Mouse (Mus musculus) ES-E14 (cell line): ENCODE results near the gene Nacad.

Source experiments
- CHD2 ChIP-seq: IDR thresholded peaks from 2 replicates; pipeline ENCODE4 v1.6.1; 2014; ENCODE audit warnings: mild to moderate bottlenecking, low read depth, low read length, inconsistent platforms
- HCFC1 ChIP-seq: IDR thresholded peaks from 2 replicates; pipeline ENCODE4 v1.6.1; 2012; ENCODE audit warnings: low read length, inconsistent platforms, borderline replicate concordance; ENCODE audit not compliant: insufficient read depth
- ZC3H11A ChIP-seq: IDR thresholded peaks from 2 replicates; pipeline ENCODE4 v1.6.1; 2012; ENCODE audit warnings: low read depth, mild to moderate bottlenecking, inconsistent platforms, low read length, borderline replicate concordance
- ZNF384 ChIP-seq: IDR thresholded peaks from 2 replicates; pipeline ENCODE4 v1.6.1; 2012; ENCODE audit warnings: low read depth, low read length, inconsistent platforms

DNA sequence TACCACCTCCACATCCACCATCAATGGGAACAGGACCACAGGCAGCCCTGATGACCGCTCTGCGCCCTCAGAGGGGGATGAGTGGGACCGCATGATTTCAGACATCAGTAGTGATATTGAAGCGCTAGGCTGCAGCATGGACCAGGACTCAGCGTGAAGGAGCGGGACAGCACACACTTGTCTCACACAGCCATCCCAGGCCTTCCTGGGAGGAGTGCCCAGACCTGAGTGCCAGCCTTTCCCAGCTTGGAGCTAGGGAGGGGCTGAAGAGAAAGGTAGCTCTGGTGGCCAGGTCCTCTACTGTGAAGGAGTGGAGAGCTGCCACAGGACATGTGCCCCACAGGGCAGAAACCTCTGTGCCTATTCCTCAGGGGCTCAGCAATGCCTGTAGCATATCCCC is 9.6 kb downstream of the Nacad start:
- no peak for TF ChIP-seq ZNF384
- no peak for TF ChIP-seq ZC3H11A
- TF ChIP-seq HCFC1 = no peak
- TF ChIP-seq CHD2 = no peak
